ENCODE assay signal across 8 mouse cellular contexts in genomic region chr16:13371740-13372287, GRCm38 (mm10).
DNase-seq lines count a peak whose midpoint lies in the region; ATAC-seq and TF ChIP-seq lines count a peak whose summit lies in the region.

No protein-coding gene starts in this region.

- ATAC-seq in forebrain, embryonic 11.5 days (replicated peaks; ENCODE audit: low FRiP score): peak; percentile 73
- ATAC-seq in heart, embryonic 13.5 days (ENCODE audit: extremely low read depth, insufficient number of reproducible peaks, low FRiP score, low TSS enrichment): peak; percentile 58; the same call in 1 of the 2 replicates
- no peak; the same call in 1 of the 2 replicates for ATAC-seq in midbrain, postnatal 0 days (ENCODE audit: low FRiP score)

- H3K9ac ChIP-seq in CH12.LX (ENCODE audit: insufficient read depth, low read depth): no peak overlapping the region
- H3K9ac ChIP-seq in forebrain, embryonic 11.5 days (ENCODE audit: low read length): no peak overlapping the region
- H3K9ac ChIP-seq in heart, embryonic 13.5 days: no peak overlapping the region
- H3K9ac ChIP-seq in liver, adult 2 months (ENCODE audit: low read depth, low read length): 0 out of 2 replicates have a peak overlapping the region, but pooled peaks have one; percentile 3
- no peak overlapping the region for H3K9ac ChIP-seq in midbrain, postnatal 0 days (replicated peaks; ENCODE audit: low read length, poor library complexity, severe bottlenecking)

- H3K4me1 ChIP-seq in CH12.LX (ENCODE audit: control insufficient read depth in 1 of 2, insufficient read depth in 2 of 2): no peaks in the 10 kb centered on the region
- peaks cover 4% of the 10 kb centered on the region; the same call in 1 of the 2 replicates for H3K4me1 ChIP-seq in forebrain, embryonic 11.5 days (replicated peaks; ENCODE audit: control insufficient read depth, insufficient read depth, low read length)
- peaks cover 34% of the 10 kb centered on the region for H3K4me1 ChIP-seq in heart, embryonic 13.5 days
- H3K4me1 ChIP-seq in liver, adult 2 months (ENCODE audit: control insufficient read depth, insufficient read depth, low read length): peaks cover 3% of the 10 kb centered on the region; the same call in 1 of the 2 replicates
- peaks cover 5% of the 10 kb centered on the region for H3K4me1 ChIP-seq in midbrain, postnatal 0 days (ENCODE audit: insufficient read depth, low read length)

- no peak for TF ChIP-seq POLR2A in CH12.LX (IDR thresholded peaks at IDR 0.05; ENCODE audit: low read depth, low read length)
- no peak for TF ChIP-seq POLR2A in liver, adult 2 months (IDR thresholded peaks at IDR 0.05; ENCODE audit: extremely low read depth, insufficient read depth, low read length)

- no peak overlapping the region for H3K27ac ChIP-seq in CH12.LX (ENCODE audit: insufficient read depth, low read depth)
- H3K27ac ChIP-seq in forebrain, embryonic 11.5 days (ENCODE audit: low read depth, low read length): no peak overlapping the region
- H3K27ac ChIP-seq in heart, embryonic 13.5 days (replicated peaks): peak overlapping the region; percentile 63
- H3K27ac ChIP-seq in liver, adult 2 months (replicated peaks; ENCODE audit: insufficient read depth, low read depth, low read length): peak overlapping the region; percentile 55
- no peak overlapping the region for H3K27ac ChIP-seq in midbrain, postnatal 0 days (ENCODE audit: low read depth, low read length)

- no peaks in the 10 kb centered on the region for H3K27me3 ChIP-seq in CH12.LX (replicated peaks)
- H3K27me3 ChIP-seq in forebrain, embryonic 11.5 days (ENCODE audit: control insufficient read depth, insufficient read depth, low read length): no peaks in the 10 kb centered on the region
- H3K27me3 ChIP-seq in heart, embryonic 13.5 days (replicated peaks): no peaks in the 10 kb centered on the region
- no peaks in the 10 kb centered on the region for H3K27me3 ChIP-seq in liver, adult 2 months (ENCODE audit: control insufficient read depth, insufficient read depth, low read length)
- no peaks in the 10 kb centered on the region for H3K27me3 ChIP-seq in midbrain, postnatal 0 days (ENCODE audit: insufficient read depth, low read length)

- DNase-seq in CH12.LX (ENCODE audit: extremely low read depth): no peak
- peak; percentile 20 for DNase-seq in c-Kit-positive CD71-positive TER-119-positive erythroid progenitor cells, embryonic 14.5 days (ENCODE audit: low spot score)
- peak; percentile 76 for DNase-seq in forebrain, embryonic 11.5 days (ENCODE audit: low spot score)
- peak; percentile 94 for DNase-seq in kidney, postnatal 10 days
- DNase-seq in liver, adult 2 months (ENCODE audit: extremely low read depth, low read depth, low spot score): peak; percentile 91
- peak; percentile 87 for DNase-seq in midbrain, postnatal 0 days (ENCODE audit: low spot score)
- peak; percentile 92 for DNase-seq in testis, postnatal 10 days (ENCODE audit: low spot score)

- TF ChIP-seq CTCF in CH12.LX (conservative IDR thresholded peaks at IDR 0.05 in 1 of 2, IDR thresholded peaks at IDR 0.05 in 1 of 2; ENCODE audit: low read depth in 2 of 2, low read length in 2 of 2): no peak
- TF ChIP-seq CTCF in liver, adult 2 months (IDR thresholded peaks at IDR 0.05; ENCODE audit: low read depth, low read length): no peak
- TF ChIP-seq CTCF in midbrain, postnatal 0 days (IDR thresholded peaks at IDR 0.05): no peak

- H3K36me3 ChIP-seq in CH12.LX (replicated peaks in 1 of 2; ENCODE audit: control insufficient read depth in 1 of 2, insufficient read depth in 1 of 2, low read length in 1 of 2): peaks cover 0 to 16% of the 10 kb centered on the region in 2 experiments
- H3K36me3 ChIP-seq in forebrain, embryonic 11.5 days (ENCODE audit: control insufficient read depth, insufficient read depth, low read length): no peaks in the 10 kb centered on the region
- H3K36me3 ChIP-seq in heart, embryonic 13.5 days: peaks cover 4% of the 10 kb centered on the region; the same call in 1 of the 2 replicates
- no peaks in the 10 kb centered on the region; the same call in 1 of the 2 replicates for H3K36me3 ChIP-seq in liver, adult 2 months (ENCODE audit: control insufficient read depth, insufficient read depth, low read length)
- no peaks in the 10 kb centered on the region for H3K36me3 ChIP-seq in midbrain, postnatal 0 days (ENCODE audit: insufficient read depth, low read length)

- H3K9me3 ChIP-seq in CH12.LX (replicated peaks; ENCODE audit: low read length): no peaks in the 10 kb centered on the region
- no peaks in the 10 kb centered on the region for H3K9me3 ChIP-seq in forebrain, embryonic 11.5 days (ENCODE audit: control insufficient read depth, low read length)
- H3K9me3 ChIP-seq in heart, embryonic 13.5 days: no peaks in the 10 kb centered on the region
- H3K9me3 ChIP-seq in midbrain, postnatal 0 days (ENCODE audit: low read length): no peaks in the 10 kb centered on the region

- WGBS in forebrain, embryonic 11.5 days: 34% methylated on average over 11 of the region's 11 CpGs
- WGBS in heart, embryonic 13.5 days: 11% methylated on average over 11 of the region's 11 CpGs
- 5% methylated on average over 11 of the region's 11 CpGs for WGBS in liver, adult 2 months
- whole genome bisulfite sequencing in midbrain, postnatal 0 days: 35% methylated on average over 11 of the region's 11 CpGs

- H3K79me2 ChIP-seq in CH12.LX (replicated peaks; ENCODE audit: control insufficient read depth, extremely low read depth, insufficient read depth, poor library complexity, severe bottlenecking): no peaks in the 10 kb centered on the region
- H3K79me2 ChIP-seq in liver, adult 2 months (ENCODE audit: control insufficient read depth, insufficient read depth, low read length): peaks cover 6% of the 10 kb centered on the region; the same call in 1 of the 2 replicates

- TF ChIP-seq EP300 in CH12.LX (IDR thresholded peaks at IDR 0.05; ENCODE audit: low read length): no peak

- TF ChIP-seq RAD21 in CH12.LX (IDR thresholded peaks at IDR 0.05; ENCODE audit: low read depth, low read length): no peak

- H3K4me3 ChIP-seq in CH12.LX (replicated peaks in 1 of 3; ENCODE audit: low read depth in 2 of 3, low read length in 2 of 3, poor library complexity in 1 of 3): no peak overlapping the region
- H3K4me3 ChIP-seq in forebrain, embryonic 11.5 days (ENCODE audit: low read depth, low read length): no peak overlapping the region
- H3K4me3 ChIP-seq in heart, embryonic 13.5 days: 0 out of 2 replicates have a peak overlapping the region, but pooled peaks have one; percentile 16
- H3K4me3 ChIP-seq in liver, adult 2 months (ENCODE audit: insufficient read depth, low read depth, low read length): no peak overlapping the region
- H3K4me3 ChIP-seq in midbrain, postnatal 0 days (ENCODE audit: low read depth, low read length): no peak overlapping the region

- no peak overlapping the region for H3K4me2 ChIP-seq in CH12.LX (ENCODE audit: insufficient read depth, low read depth, poor library complexity, severe bottlenecking)
- H3K4me2 ChIP-seq in forebrain, embryonic 11.5 days (ENCODE audit: low read depth, low read length, severe bottlenecking): no peak overlapping the region
- peak overlapping the region; percentile 56 for H3K4me2 ChIP-seq in heart, embryonic 13.5 days
- no peak overlapping the region for H3K4me2 ChIP-seq in midbrain, postnatal 0 days (ENCODE audit: low read depth, low read length, poor library complexity, severe bottlenecking)

- dilution Hi-C loops in CH12.LX (cut with MboI; ENCODE audit: extremely low pct_ligation_motif_present, extremely low pct_unique_long_range_greater_than_20kb, low sequenced_read_pairs): no loop called here

- in situ Hi-C loops in CH12.LX (cut with MboI; ENCODE audit: low pct_ligation_motif_present, low pct_unique_long_range_greater_than_20kb, low sequenced_read_pairs): no loop called here

TF ChIP-seq in CH12.LX, 34 proteins besides CTCF, POLR2A, EP300 and RAD21:
- TF ChIP-seq CHD2 (IDR thresholded peaks at IDR 0.05; ENCODE audit: low read length): no peak
- no peak for TF ChIP-seq IRF4 (IDR thresholded peaks at IDR 0.05; ENCODE audit: low read depth, low read length)
- 0 out of 2 replicates have a peak, but pooled peaks have one; percentile 35 for TF ChIP-seq MAFK (IDR thresholded peaks at IDR 0.05; ENCODE audit: insufficient replicate concordance, low read length)
- TF ChIP-seq USF1 (IDR thresholded peaks at IDR 0.05; ENCODE audit: low read depth, low read length): no peak

Comparison
In these comparisons a context has a peak if more than half of its experiments do, and no peak if none do; other contexts are left out.
1. H3K27ac ChIP-seq: peak in heart, embryonic 13.5 days (single experiment) and liver, adult 2 months (single experiment); none in CH12.LX (single experiment), forebrain, embryonic 11.5 days (single experiment) and midbrain, postnatal 0 days (single experiment).